Mouse (Mus musculus): ENCODE results near the gene Tmem121.

GRCm38 (mm10) chr12:113221289-113221688, 35.6 kb downstream of the Tmem121 start:
- no peak for TF ChIP-seq HCFC1 (IDR thresholded peaks at IDR 0.05; ENCODE audit: borderline replicate concordance, insufficient read depth, low read length)
- TF ChIP-seq CHD2 (IDR thresholded peaks at IDR 0.05; ENCODE audit: low read depth, low read length): no peak
